Mouse (Mus musculus): ENCODE measurements at regions not wholly inside any gene's neighbourhood (a gene's known extent, or its start where the extent isn't known, plus 50 kb on each side); places are given as distances from the start of the nearest gene placed in this dataset.

GRCm38 (mm10) chr2:166351581-166351980 lies 196.1 kb upstream of the Sulf2 start:
- DNase-seq: no peak

GRCm38 (mm10) chr2:166348654-166349053 lies 193.2 kb upstream of the Sulf2 start:
- no peak for DNase-seq

DNA sequence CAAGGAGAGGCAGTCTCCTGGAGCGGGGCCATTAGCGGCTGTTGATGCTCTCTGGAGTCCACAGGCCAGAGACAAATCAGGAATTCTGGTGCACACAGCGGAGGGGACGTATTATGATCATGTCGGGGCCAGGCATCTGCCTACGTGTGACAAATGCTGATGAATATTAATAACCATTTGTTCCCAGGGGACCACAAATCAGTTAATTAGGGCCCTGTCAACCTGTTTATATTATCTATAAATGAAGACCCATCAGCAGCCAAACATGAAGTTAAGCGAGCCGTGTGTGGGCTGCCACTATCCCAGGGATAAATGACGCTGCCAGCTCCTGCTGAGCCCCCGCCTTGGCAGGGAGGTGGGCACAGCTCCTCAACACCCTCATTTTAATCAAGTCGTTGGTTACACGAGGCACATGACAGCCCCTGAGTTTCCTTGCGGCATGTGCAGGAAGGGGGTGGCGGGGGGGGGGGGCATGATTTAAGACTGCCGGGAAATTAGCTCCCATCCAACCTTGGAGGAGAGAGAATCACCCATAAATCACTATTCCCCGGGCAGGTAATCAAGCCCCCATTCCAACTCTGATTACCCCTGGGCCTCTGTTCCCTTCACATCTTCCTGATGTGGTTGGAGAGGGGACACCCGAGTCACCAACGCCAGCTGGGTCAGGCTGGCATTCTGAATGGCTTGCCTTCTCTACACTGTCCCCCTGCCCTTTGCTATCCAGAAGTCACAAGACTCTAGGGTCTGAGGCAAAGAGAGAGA lies 191.1 kb upstream of the Sulf2 start:
- DNase-seq: no peak

GRCm38 (mm10) chr2:166343551-166344340 lies 188.3 kb upstream of the Sulf2 start:
- no peak for DNase-seq

- peak; percentile 61 for DNase-seq
Observed at GRCm38 (mm10) chr2:166342407-166342806, 186.9 kb upstream of the Sulf2 start.

DNA sequence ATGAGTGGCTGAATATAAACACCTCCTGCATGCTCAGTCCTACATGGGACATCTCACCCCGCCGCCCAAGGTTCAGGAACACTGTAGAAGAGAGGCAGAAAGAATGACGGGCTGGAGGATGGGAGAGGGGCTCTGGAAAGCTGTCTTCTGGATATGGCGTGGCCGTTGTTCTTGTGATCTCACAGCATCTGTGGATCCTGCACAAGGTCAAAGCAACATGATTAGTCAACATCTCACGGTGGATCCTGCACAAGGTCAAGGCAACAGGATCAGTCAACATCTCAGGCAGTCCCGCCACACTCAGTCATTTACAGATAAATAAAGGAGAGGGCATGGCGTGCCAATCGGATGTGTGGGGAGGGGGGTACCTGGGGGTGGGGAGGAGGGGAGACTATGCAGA lies 184.7 kb upstream of the Sulf2 start:
- DNase-seq: no peak

GRCm38 (mm10) chr2:166339427-166339826 lies 184.0 kb upstream of the Sulf2 start:
- DNase-seq: no peak

DNA sequence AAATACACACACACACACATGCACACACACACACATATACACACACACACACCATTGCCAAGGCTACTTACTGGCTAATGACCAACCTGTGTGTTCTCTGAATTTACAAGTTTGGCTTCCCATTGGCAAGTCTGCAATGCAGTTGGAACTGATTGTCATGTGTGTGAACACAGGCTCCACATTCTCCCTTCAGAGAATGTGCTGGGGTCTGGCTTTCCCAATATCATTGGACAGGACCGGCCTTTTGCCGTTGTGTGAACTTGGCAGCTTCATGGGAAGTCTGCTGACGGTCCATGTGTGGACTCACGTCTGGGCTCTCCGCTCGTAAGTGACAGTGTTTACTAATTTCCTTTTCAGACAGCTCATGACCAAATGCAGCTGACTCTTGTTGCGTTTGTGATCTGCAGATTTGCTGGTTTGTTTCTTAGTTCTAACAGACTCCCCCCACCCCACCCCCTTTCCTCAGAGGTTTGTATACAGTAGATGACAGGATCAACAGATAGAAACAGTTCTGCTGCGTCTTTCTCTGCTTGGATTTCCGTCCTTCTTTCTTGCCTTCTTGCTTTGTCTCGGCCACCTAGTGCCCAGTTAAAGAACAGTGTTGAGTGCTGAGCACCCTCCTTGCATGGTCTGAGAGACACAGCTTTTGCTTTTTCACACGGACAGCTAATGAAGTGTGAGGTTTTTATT lies 183.1 kb upstream of the Sulf2 start:
- no peak for DNase-seq

- no peak for DNase-seq
Observed at GRCm38 (mm10) chr2:166337666-166338065, 182.2 kb upstream of the Sulf2 start.

DNA sequence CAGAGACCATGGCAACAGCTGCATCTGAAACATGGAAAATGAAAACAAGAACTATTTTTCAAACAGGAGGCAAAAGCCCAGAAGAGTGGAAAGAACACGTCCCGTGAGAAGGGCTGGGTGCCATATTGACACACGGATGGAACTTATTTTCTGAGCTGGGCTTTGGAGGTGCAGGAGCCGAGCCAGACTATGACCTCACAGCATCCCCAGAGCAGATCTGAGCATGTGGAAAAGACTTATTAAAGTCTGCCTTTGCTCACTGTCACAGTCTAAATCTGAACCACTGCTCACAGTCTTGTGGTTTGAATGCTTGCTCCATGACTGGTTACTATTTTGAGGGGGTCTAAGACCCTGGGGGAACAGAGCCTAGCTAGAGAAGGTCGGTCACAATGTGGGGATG lies 180.2 kb upstream of the Sulf2 start:
- no peak for DNase-seq

DNA sequence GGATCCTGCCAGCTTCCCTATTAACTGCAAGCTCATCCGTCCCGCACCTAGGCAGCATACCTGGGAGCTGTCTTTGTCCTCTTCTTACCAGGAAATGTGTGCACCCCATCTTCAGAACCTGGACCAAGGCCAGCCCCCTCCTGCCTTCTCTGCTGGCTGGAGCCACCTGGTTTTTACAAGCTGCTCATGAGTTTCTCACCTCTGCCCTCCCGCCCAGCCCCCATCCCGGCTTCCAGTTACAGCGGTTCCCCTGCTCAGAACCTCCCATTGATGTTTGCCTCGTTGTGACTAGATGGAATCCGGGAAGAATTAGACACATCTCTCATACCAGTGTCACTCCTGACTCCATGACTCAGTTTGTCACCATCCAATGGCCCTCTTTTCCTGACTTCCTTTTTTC lies 179.1 kb upstream of the Sulf2 start:
- no peak for DNase-seq

- no peak for DNase-seq
Observed at GRCm38 (mm10) chr2:166333818-166334217, 178.4 kb upstream of the Sulf2 start.

DNA sequence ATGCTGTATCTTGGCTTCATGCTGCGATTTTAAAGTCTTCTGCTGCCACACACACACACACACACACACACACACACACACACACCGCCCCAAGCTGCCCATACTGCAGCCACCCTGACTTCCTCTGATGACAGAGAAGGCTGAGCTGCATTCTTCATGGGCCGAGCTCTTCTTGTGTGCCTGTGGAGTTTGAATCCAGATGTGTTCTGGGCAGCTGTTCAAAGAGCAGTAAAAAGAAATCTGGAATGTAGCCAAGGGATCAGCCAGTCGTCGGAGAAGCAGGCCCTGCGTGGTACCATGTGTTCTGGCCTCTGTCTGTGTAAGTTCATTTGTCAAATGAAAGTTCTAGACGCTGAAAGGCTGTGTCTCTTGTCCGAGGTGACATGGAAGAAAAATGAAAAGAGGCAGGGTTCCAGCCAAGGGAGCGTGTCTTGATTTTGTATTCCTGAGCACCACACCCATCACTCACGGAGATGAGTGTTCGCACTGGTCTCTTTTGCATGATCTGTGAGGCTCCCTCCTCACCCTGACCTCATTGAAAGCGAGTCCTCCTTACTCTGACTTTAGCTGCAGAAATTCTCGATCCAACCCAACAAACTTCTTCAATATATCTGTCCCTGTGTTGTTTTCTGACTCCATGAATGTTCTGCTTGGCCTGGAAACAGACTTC lies 177.4 kb upstream of the Sulf2 start:
- DNase-seq: no peak

GRCm38 (mm10) chr2:166331192-166331591 lies 175.7 kb upstream of the Sulf2 start:
- DNase-seq: no peak

GRCm38 (mm10) chr2:166330364-166330763 lies 174.9 kb upstream of the Sulf2 start:
- no peak for DNase-seq

DNA sequence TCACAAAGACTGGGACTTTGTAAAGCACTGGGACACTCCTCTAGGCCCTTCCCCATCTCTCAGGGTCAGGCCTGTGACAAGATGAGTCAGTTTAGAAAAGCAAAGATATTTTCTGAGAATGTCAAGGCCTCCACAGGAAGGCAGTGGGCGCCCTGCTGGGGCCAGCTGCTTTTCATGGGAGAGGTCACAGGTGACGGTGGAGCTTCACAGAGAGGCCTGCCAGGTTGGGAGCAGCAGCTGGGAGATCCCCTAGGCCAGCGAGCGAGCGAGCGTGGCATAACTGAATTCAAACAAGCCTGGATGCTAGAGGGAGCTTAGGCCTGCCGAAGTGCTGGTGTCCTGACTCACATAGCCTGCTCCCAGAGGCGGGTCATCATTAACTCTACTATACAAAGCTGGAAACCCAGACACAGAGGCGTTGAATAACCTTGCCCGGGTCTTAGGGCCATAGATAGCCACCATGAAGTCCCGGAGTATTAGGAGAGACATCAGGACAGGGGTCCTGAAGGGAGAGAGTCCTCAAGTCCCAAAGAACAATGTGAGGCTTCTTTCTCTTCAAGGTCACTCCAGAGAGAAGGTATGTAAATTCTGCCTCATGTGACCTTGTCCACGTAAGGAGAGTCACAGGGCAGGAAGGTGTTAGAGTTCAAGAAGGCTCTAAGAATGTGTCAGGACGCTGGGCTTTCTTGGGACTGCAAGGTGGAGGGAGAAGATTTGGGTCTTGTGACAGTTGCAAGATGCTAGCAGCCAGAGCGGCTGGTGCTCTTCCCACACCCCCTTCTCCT lies 174.3 kb upstream of the Sulf2 start:
- no peak for DNase-seq

DNA sequence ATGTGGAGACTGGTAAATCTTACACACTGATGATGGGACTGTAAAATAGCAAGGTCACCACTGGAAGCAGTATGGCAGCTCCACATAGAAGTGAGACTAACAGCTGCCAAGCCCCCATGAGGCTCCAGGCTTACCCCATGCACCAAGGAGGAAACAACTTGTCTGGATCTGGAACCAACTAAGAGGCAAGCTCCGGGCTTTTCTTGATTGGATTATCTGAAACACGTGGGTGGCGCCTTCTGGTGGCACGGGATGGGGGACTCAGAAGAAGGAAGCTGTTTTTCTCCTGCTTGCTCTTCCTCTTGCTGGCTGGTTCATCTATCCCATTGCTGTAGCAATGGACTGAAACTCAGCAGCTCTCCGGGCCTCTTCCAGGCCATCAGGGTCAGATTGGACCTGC lies 171.5 kb upstream of the Sulf2 start:
- DNase-seq: no peak

DNA sequence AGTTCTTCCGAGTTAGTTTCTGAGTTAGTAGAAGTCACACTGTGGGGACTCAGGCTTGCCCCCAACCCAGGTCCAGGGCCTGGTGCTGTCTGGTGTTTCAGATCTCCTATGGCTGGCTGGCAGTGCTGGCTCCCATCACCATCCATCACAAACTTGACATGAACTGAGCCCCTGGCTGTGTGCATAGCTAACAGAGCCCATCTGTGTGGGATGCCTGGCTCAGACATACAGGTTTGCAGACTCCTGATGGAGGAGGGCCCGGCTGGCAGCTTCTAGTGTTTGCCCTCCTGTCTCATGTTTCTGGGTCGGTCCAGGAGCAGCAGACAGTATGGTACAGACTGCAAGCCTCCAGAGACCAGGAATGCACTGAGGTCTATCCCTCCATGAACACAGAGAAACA lies 169.5 kb upstream of the Sulf2 start:
- no peak for DNase-seq

GRCm38 (mm10) chr2:166324439-166324838 lies 169.0 kb upstream of the Sulf2 start:
- DNase-seq: peak; percentile 59

GRCm38 (mm10) chr2:166322668-166323043 lies 167.2 kb upstream of the Sulf2 start:
- no peak for DNase-seq

- no peak for DNase-seq
Observed at GRCm38 (mm10) chr2:166321992-166322667, 166.7 kb upstream of the Sulf2 start.

GRCm38 (mm10) chr2:166316409-166316916 lies 161.0 kb upstream of the Sulf2 start:
- DNase-seq: no peak

Measured in right cerebral cortex, postnatal 14 days (tissue).